Mouse (Mus musculus): Measurements from ENCODE around the gene Cog2. TPM values are rescaled to one million over a fixed set of nuclear protein-coding genes. Genes with fewer than 3 reads are reported as not detected.

Cog2 gene
- total RNA-seq (2014; fragmentation: Nextera tagmentation) (22.5 and 23.8 TPM in 2 replicates), total RNA-seq (2017) (24.5 and 34.1 TPM in 2 replicates)

GRCm38 (mm10) chr8:124520249-124521080 is at the start of gene Cog2:
TSS of gene Cog2 (plus strand) at chr8:124520767.
- peak; percentile 99 for ATAC-seq (replicated peaks; ENCODE audit: low FRiP score, low TSS enrichment, poor library complexity, severe bottlenecking)

- ATAC-seq (replicated peaks; ENCODE audit: low FRiP score, low TSS enrichment, poor library complexity, severe bottlenecking) = no peak
These were observed 44.9 kb upstream of the Cog2 start for GRCm38 (mm10) chr8:124475690-124476089.

- ATAC-seq (replicated peaks; ENCODE audit: low FRiP score, low TSS enrichment, poor library complexity, severe bottlenecking) = no peak
These were observed 43.9 kb upstream of the Cog2 start for GRCm38 (mm10) chr8:124476701-124477100.

GRCm38 (mm10) chr8:124479251-124479650 is 41.3 kb upstream of the Cog2 start:
- ATAC-seq (replicated peaks; ENCODE audit: low FRiP score, low TSS enrichment, poor library complexity, severe bottlenecking) = no peak

- no peak for ATAC-seq (replicated peaks; ENCODE audit: low FRiP score, low TSS enrichment, poor library complexity, severe bottlenecking)
These were observed 40.2 kb upstream of the Cog2 start for GRCm38 (mm10) chr8:124480321-124480720.

- no peak for ATAC-seq (replicated peaks; ENCODE audit: low FRiP score, low TSS enrichment, poor library complexity, severe bottlenecking)
These were observed 37.8 kb upstream of the Cog2 start for GRCm38 (mm10) chr8:124482790-124483189.

- no peak for ATAC-seq (replicated peaks; ENCODE audit: low FRiP score, low TSS enrichment, poor library complexity, severe bottlenecking)
These were observed 37.0 kb upstream of the Cog2 start for GRCm38 (mm10) chr8:124483356-124484115.

- no peak for ATAC-seq (replicated peaks; ENCODE audit: low FRiP score, low TSS enrichment, poor library complexity, severe bottlenecking)
These were observed 31.3 kb upstream of the Cog2 start for GRCm38 (mm10) chr8:124489311-124489710.

- no peak for ATAC-seq (replicated peaks; ENCODE audit: low FRiP score, low TSS enrichment, poor library complexity, severe bottlenecking)
These were observed 30.8 kb upstream of the Cog2 start for GRCm38 (mm10) chr8:124489786-124490185.

- no peak for ATAC-seq (replicated peaks; ENCODE audit: low FRiP score, low TSS enrichment, poor library complexity, severe bottlenecking)
These were observed 26.2 kb upstream of the Cog2 start for GRCm38 (mm10) chr8:124494397-124494796.

- no peak for ATAC-seq (replicated peaks; ENCODE audit: low FRiP score, low TSS enrichment, poor library complexity, severe bottlenecking)
These were observed 25.6 kb upstream of the Cog2 start for GRCm38 (mm10) chr8:124494955-124495354.

GRCm38 (mm10) chr8:124495676-124496075 is 24.9 kb upstream of the Cog2 start:
- no peak for ATAC-seq (replicated peaks; ENCODE audit: low FRiP score, low TSS enrichment, poor library complexity, severe bottlenecking)

- no peak for ATAC-seq (replicated peaks; ENCODE audit: low FRiP score, low TSS enrichment, poor library complexity, severe bottlenecking)
These were observed 24.3 kb upstream of the Cog2 start for GRCm38 (mm10) chr8:124496266-124496665.

- no peak for ATAC-seq (replicated peaks; ENCODE audit: low FRiP score, low TSS enrichment, poor library complexity, severe bottlenecking)
These were observed 23.7 kb upstream of the Cog2 start for GRCm38 (mm10) chr8:124496871-124497270.

GRCm38 (mm10) chr8:124498398-124498797 is 22.2 kb upstream of the Cog2 start:
- no peak for ATAC-seq (replicated peaks; ENCODE audit: low FRiP score, low TSS enrichment, poor library complexity, severe bottlenecking)

GRCm38 (mm10) chr8:124499236-124499937 is 21.2 kb upstream of the Cog2 start:
- no peak for ATAC-seq (replicated peaks; ENCODE audit: low FRiP score, low TSS enrichment, poor library complexity, severe bottlenecking)

- no peak for ATAC-seq (replicated peaks; ENCODE audit: low FRiP score, low TSS enrichment, poor library complexity, severe bottlenecking)
These were observed 20.7 kb upstream of the Cog2 start for GRCm38 (mm10) chr8:124499938-124500239.

GRCm38 (mm10) chr8:124505626-124506025 is 14.9 kb upstream of the Cog2 start:
- no peak for ATAC-seq (replicated peaks; ENCODE audit: low FRiP score, low TSS enrichment, poor library complexity, severe bottlenecking)

GRCm38 (mm10) chr8:124507572-124508320 is 12.8 kb upstream of the Cog2 start:
- ATAC-seq (replicated peaks; ENCODE audit: low FRiP score, low TSS enrichment, poor library complexity, severe bottlenecking) = no peak

- ATAC-seq (replicated peaks; ENCODE audit: low FRiP score, low TSS enrichment, poor library complexity, severe bottlenecking) = no peak
These were observed 12.3 kb upstream of the Cog2 start for GRCm38 (mm10) chr8:124508321-124508695.

Data from megakaryocyte-erythroid progenitor cell, adult 5-6 weeks (primary cell).